Mouse (Mus musculus) thymus, adult 2 months (tissue): ENCODE results near the gene Nt5c2. TPM values are rescaled to one million over a fixed set of nuclear protein-coding genes. Genes with fewer than 3 reads are reported as not detected.

Experiments
- DNase-seq: peaks from one replicate; pipeline ENCODE4 v3.0.0; 2021
- H3K27ac ChIP-seq: fragments of 200-500 bp; 2 replicates; pipeline ENCODE4 v1.5.1; 2012; ENCODE audit warnings: low read length, control low read depth; ENCODE audit not compliant: control insufficient read depth, insufficient read depth
- H3K27me3 ChIP-seq: fragments of 200-500 bp; 2 replicates; pipeline ENCODE4 v1.6.1; 2012; ENCODE audit warnings: mild to moderate bottlenecking, low read length, moderate library complexity, mixed read lengths; ENCODE audit not compliant: control insufficient read depth, insufficient read depth
- H3K36me3 ChIP-seq: fragments of 200-500 bp; 2 replicates; pipeline ENCODE4 v1.6.1; 2012; ENCODE audit warnings: mild to moderate bottlenecking, low read length, moderate library complexity; ENCODE audit not compliant: control insufficient read depth, insufficient read depth
- H3K4me1 ChIP-seq: fragments of 200-500 bp; replicated peaks from 2 replicates; pipeline ENCODE4 v1.6.1; 2012; ENCODE audit warnings: low read length; ENCODE audit not compliant: control insufficient read depth, insufficient read depth
- H3K4me3 ChIP-seq: fragments of 200-500 bp; 2 replicates; pipeline ENCODE4 v1.5.1; 2012; ENCODE audit warnings: mild to moderate bottlenecking, low read length, control low read depth, moderate library complexity; ENCODE audit not compliant: control insufficient read depth, insufficient read depth
- CTCF ChIP-seq: fragments of 200-500 bp; IDR thresholded peaks from 2 replicates; pipeline ENCODE4 v1.5.1; 2012; ENCODE audit warnings: mild to moderate bottlenecking, control low read depth, low read length, moderate library complexity, borderline replicate concordance; ENCODE audit not compliant: control insufficient read depth, poor library complexity, insufficient read depth; ENCODE audit errors: extremely low read depth
- POLR2A ChIP-seq: fragments of 200-500 bp; IDR thresholded peaks from 2 replicates; pipeline ENCODE4 v1.6.1; 2012; ENCODE audit warnings: mild to moderate bottlenecking, low read length, control low read depth, moderate library complexity; ENCODE audit not compliant: control insufficient read depth, poor library complexity, insufficient read depth; ENCODE audit errors: extremely low read depth
- WGBS: fragments of 180-500 bp; shearing (Covaris S2); methylation state at CpG from one replicate; pipeline ENCODE4 v1.1.7; 2018; 5-methylcytosine and 5-hydroxymethylcytosine counted together
- polyA plus RNA-seq: library from polyadenylated mRNA; depleted of rRNA; stranded (reverse); fragments of >200 nt; gene quantifications from 2 replicates; pipeline ENCODE4 v1.2.3, GENCODE M21; 2012

The Nt5c2 gene
- polyA plus RNA-seq, 1 experiment: 32.8 TPM

- TF ChIP-seq POLR2A (no peak), CTCF (no peak)
- Histone ChIP-seq H3K4me3 (no peak overlapping the region), H3K27me3 (peaks cover under 1% of the 10 kb centered on the region; the same call in 1 of the 2 replicates), H3K27ac (no peak overlapping the region), H3K36me3 (no peaks in the 10 kb centered on the region), H3K4me1 (peaks cover 15% of the 10 kb centered on the region)
- 58% methylated on average over 6 of the region's 6 CpGs for WGBS
- DNase-seq: no peak
Observed at GRCm38 (mm10) chr19:47019326-47019725, 4.4 kb upstream of the Nt5c2 start.

- Histone ChIP-seq H3K27me3 (peaks cover 4% of the 10 kb centered on the region; the same call in 1 of the 2 replicates), H3K27ac (no peak overlapping the region), H3K4me3 (no peak overlapping the region), H3K36me3 (no peaks in the 10 kb centered on the region), H3K4me1 (peaks cover 19% of the 10 kb centered on the region)
- no peak for DNase-seq
- 65% methylated on average over 2 of the region's 2 CpGs for WGBS
- TF ChIP-seq CTCF: no peak
- TF ChIP-seq POLR2A: no peak
Observed at GRCm38 (mm10) chr19:47018330-47018729, 3.4 kb upstream of the Nt5c2 start.

- Histone ChIP-seq H3K4me3 (no peak overlapping the region), H3K27ac (no peak overlapping the region), H3K27me3 (peaks cover 4% of the 10 kb centered on the region; the same call in 1 of the 2 replicates), H3K36me3 (no peaks in the 10 kb centered on the region), H3K4me1 (peaks cover 19% of the 10 kb centered on the region)
- TF ChIP-seq CTCF (no peak), POLR2A (no peak)
- WGBS: 13% methylated on average over 3 of the region's 3 CpGs
- DNase-seq: no peak
Observed at GRCm38 (mm10) chr19:47017831-47018230, 2.9 kb upstream of the Nt5c2 start.

GRCm38 (mm10) chr19:47016487-47016886 is 1.5 kb upstream of the Nt5c2 start:
- Histone ChIP-seq H3K27me3 (peaks cover 4% of the 10 kb centered on the region; the same call in 1 of the 2 replicates), H3K4me3 (no peak overlapping the region), H3K27ac (no peak overlapping the region), H3K4me1 (peaks cover 19% of the 10 kb centered on the region), H3K36me3 (no peaks in the 10 kb centered on the region)
- peak; percentile 61 for DNase-seq
- TF ChIP-seq POLR2A (no peak), CTCF (no peak)
- WGBS: 1% methylated on average over 15 of the region's 15 CpGs

- Histone ChIP-seq H3K4me1 (peaks cover 19% of the 10 kb centered on the region), H3K27ac (no peak overlapping the region), H3K36me3 (no peaks in the 10 kb centered on the region), H3K4me3 (no peak overlapping the region), H3K27me3 (peaks cover 4% of the 10 kb centered on the region; the same call in 1 of the 2 replicates)
- WGBS: 16% methylated on average over 9 of the region's 9 CpGs
- DNase-seq: no peak
- TF ChIP-seq POLR2A (no peak), CTCF (no peak)
Observed at GRCm38 (mm10) chr19:47015965-47016364, 1.0 kb upstream of the Nt5c2 start.

- TF ChIP-seq CTCF (no peak), POLR2A (no peak)
- Histone ChIP-seq H3K36me3 (no peaks in the 10 kb centered on the region), H3K4me3 (peak overlapping the region; percentile 13; the same call in 1 of the 2 replicates), H3K4me1 (peaks cover 19% of the 10 kb centered on the region), H3K27me3 (peaks cover 4% of the 10 kb centered on the region; the same call in 1 of the 2 replicates), H3K27ac (no peak overlapping the region)
- 7% methylated on average over 37 of the region's 37 CpGs for WGBS
- no peak for DNase-seq
Observed at GRCm38 (mm10) chr19:47015396-47015795, 443 bp upstream of the Nt5c2 start.

GRCm38 (mm10) chr19:47014159-47014446 is 850 bp downstream of the Nt5c2 start:
- no peak overlapping the region for H3K4me3 ChIP-seq
- H3K27me3 ChIP-seq: peaks cover 4% of the 10 kb centered on the region; the same call in 1 of the 2 replicates
- no peak for TF ChIP-seq POLR2A
- no peak for TF ChIP-seq CTCF
- H3K27ac ChIP-seq: no peak overlapping the region
- 11% methylated on average over 11 of the region's 11 CpGs for WGBS
- DNase-seq: no peak
- peaks cover 19% of the 10 kb centered on the region for H3K4me1 ChIP-seq
- H3K36me3 ChIP-seq: no peaks in the 10 kb centered on the region
